ENCODE assay signal across 22 mouse cellular contexts in the genomic region with DNA sequence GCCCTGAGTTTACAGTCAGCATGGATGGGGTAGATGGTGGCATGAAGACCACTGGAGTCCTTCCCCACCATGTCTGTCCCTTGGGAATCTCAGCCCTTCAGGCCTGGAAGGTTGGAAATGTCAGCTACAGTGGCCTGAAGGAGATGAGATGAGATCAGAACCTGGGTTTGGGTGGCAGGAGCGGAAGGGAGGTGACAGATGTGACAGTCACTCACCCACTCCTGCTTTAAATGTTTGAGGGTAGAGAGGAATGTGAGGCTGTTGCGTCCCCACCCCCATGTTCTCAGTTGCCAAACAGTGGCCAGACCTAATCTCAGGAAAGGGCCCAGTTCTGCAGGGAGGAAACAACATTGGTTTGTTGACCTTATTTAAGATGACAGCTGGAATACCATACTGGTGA. TPM values are rescaled to one million over a fixed set of nuclear protein-coding genes. Genes with fewer than 3 reads are reported as not detected.
DNase-seq lines count a peak whose midpoint lies in the region; ATAC-seq and TF ChIP-seq lines count a peak whose summit lies in the region.
"Had no signal": no experiment of that assay in that cellular context is flagged by ENCODE, and none has a peak within 500 bp of the region (broad histone marks: within the 10 kb centered on the region; RNA-seq: fewer than 3 reads in every experiment).

No protein-coding gene starts in this region.

- no peak overlapping the region for H3K27ac ChIP-seq in intestine, embryonic 15.5 days
- H3K27ac ChIP-seq in intestine, postnatal 0 days (ENCODE audit: low read depth, low read length): no peak overlapping the region
- H3K27ac ChIP-seq in liver, embryonic 16.5 days (ENCODE audit: low read length): no peak overlapping the region
- no peak overlapping the region for H3K27ac ChIP-seq in stomach, postnatal 0 days (replicated peaks)
- H3K27ac ChIP-seq: embryonic facial prominence, embryonic 13.5 days; forebrain, embryonic 13.5 days; heart, embryonic 13.5 days; hindbrain, embryonic 12.5 days had no signal

- WGBS in intestine, embryonic 15.5 days: 59% methylated on average over 2 of the region's 2 CpGs
- 65% methylated on average over 2 of the region's 2 CpGs for WGBS in intestine, postnatal 0 days
- WGBS in liver, embryonic 16.5 days (ENCODE audit: insufficient replicate concordance): 53% methylated on average over 2 of the region's 2 CpGs
- WGBS in stomach, postnatal 0 days: 46% methylated on average over 2 of the region's 2 CpGs

- H3K36me3 ChIP-seq in intestine, embryonic 15.5 days: no peaks in the 10 kb centered on the region
- H3K36me3 ChIP-seq in intestine, postnatal 0 days (ENCODE audit: control insufficient read depth, insufficient read depth): no peaks in the 10 kb centered on the region
- H3K36me3 ChIP-seq in liver, embryonic 16.5 days (ENCODE audit: control insufficient read depth, insufficient read depth): no peaks in the 10 kb centered on the region
- no peaks in the 10 kb centered on the region for H3K36me3 ChIP-seq in stomach, postnatal 0 days (ENCODE audit: control insufficient read depth, insufficient read depth, low read length)
- H3K36me3 ChIP-seq: embryonic facial prominence, embryonic 13.5 days; heart, embryonic 13.5 days; hindbrain, embryonic 12.5 days had no signal

- ATAC-seq in intestine, embryonic 15.5 days: peak; percentile 34; the same call in 1 of the 2 replicates
- ATAC-seq in intestine, postnatal 0 days: no peak
- no peak for ATAC-seq in liver, embryonic 16.5 days (ENCODE audit: low read depth)
- ATAC-seq in stomach, postnatal 0 days (ENCODE audit: low FRiP score, low TSS enrichment): peak; percentile 51
- no peak for ATAC-seq in erythroblast, adult 5-6 weeks (replicated peaks; ENCODE audit: low FRiP score, poor library complexity, severe bottlenecking)
- ATAC-seq: forebrain, embryonic 13.5 days had no signal

- TF ChIP-seq EP300 in stomach, postnatal 0 days (optimal IDR thresholded peaks at IDR 0.05): no peak

- H3K9me3 ChIP-seq in intestine, embryonic 15.5 days: no peaks in the 10 kb centered on the region
- no peaks in the 10 kb centered on the region for H3K9me3 ChIP-seq in intestine, postnatal 0 days (ENCODE audit: control insufficient read depth)
- H3K9me3 ChIP-seq in liver, embryonic 16.5 days (replicated peaks; ENCODE audit: control insufficient read depth, low read length): no peaks in the 10 kb centered on the region
- H3K9me3 ChIP-seq in stomach, postnatal 0 days (ENCODE audit: control insufficient read depth, low read length): no peaks in the 10 kb centered on the region; the same call in 1 of the 2 replicates
- H3K9me3 ChIP-seq: embryonic facial prominence, embryonic 13.5 days; forebrain, embryonic 13.5 days; hindbrain, embryonic 12.5 days had no signal

- no peak overlapping the region for H3K9ac ChIP-seq in intestine, embryonic 15.5 days
- H3K9ac ChIP-seq in intestine, postnatal 0 days (ENCODE audit: low read depth, low read length): no peak overlapping the region
- no peak overlapping the region for H3K9ac ChIP-seq in liver, embryonic 16.5 days (ENCODE audit: low read depth, low read length)
- H3K9ac ChIP-seq in stomach, postnatal 0 days (ENCODE audit: low read length): no peak overlapping the region
- H3K9ac ChIP-seq: embryonic facial prominence, embryonic 13.5 days; forebrain, embryonic 13.5 days; heart, embryonic 13.5 days; hindbrain, embryonic 12.5 days had no signal

- TF ChIP-seq CTCF in intestine, postnatal 0 days (IDR thresholded peaks at IDR 0.05; ENCODE audit: low read depth): no peak
- TF ChIP-seq CTCF in stomach, postnatal 0 days (IDR thresholded peaks at IDR 0.05; ENCODE audit: low read depth): no peak

- H3K4me3 ChIP-seq in intestine, embryonic 15.5 days (replicated peaks): no peak overlapping the region
- no peak overlapping the region for H3K4me3 ChIP-seq in intestine, postnatal 0 days (ENCODE audit: low read depth, low read length)
- no peak overlapping the region for H3K4me3 ChIP-seq in liver, embryonic 16.5 days (ENCODE audit: low read depth, low read length)
- H3K4me3 ChIP-seq in stomach, postnatal 0 days (ENCODE audit: low read depth, low read length): no peak overlapping the region
- H3K4me3 ChIP-seq: embryonic facial prominence, embryonic 13.5 days; forebrain, embryonic 13.5 days; heart, embryonic 13.5 days; hindbrain, embryonic 12.5 days had no signal

- H3K27me3 ChIP-seq in intestine, embryonic 15.5 days (replicated peaks): no peaks in the 10 kb centered on the region
- no peaks in the 10 kb centered on the region for H3K27me3 ChIP-seq in intestine, postnatal 0 days (replicated peaks; ENCODE audit: control insufficient read depth, insufficient read depth, low read length)
- H3K27me3 ChIP-seq in liver, embryonic 16.5 days (ENCODE audit: control insufficient read depth, insufficient read depth, low read depth, low read length): no peaks in the 10 kb centered on the region
- no peaks in the 10 kb centered on the region for H3K27me3 ChIP-seq in stomach, postnatal 0 days (ENCODE audit: control insufficient read depth, insufficient read depth, low read length)
- H3K27me3 ChIP-seq: embryonic facial prominence, embryonic 13.5 days; forebrain, embryonic 13.5 days; heart, embryonic 13.5 days; hindbrain, embryonic 12.5 days had no signal

- DNase-seq in liver: no peak
- peak; percentile 45 for DNase-seq in Muller cell, postnatal 12 days (ENCODE audit: inconsistent ontology term)
- DNase-seq in stomach, postnatal 0 days (ENCODE audit: low spot score): no peak
- DNase-seq: adrenal gland, adult 2 months; adrenal gland, postnatal 25 days; B cell, adult 2 months; cerebellum, adult 18-20 months; cerebellum, adult 9-11 months; cerebellum, postnatal 36 days; gastrocnemius, postnatal 36 days; heart, adult 11 months; heart, postnatal 4 days had no signal

- no peaks in the 10 kb centered on the region for H3K4me1 ChIP-seq in intestine, embryonic 15.5 days (replicated peaks)
- H3K4me1 ChIP-seq in intestine, postnatal 0 days (replicated peaks; ENCODE audit: control insufficient read depth, insufficient read depth, low read length): no peaks in the 10 kb centered on the region
- no peaks in the 10 kb centered on the region; the same call in 1 of the 2 replicates for H3K4me1 ChIP-seq in liver, embryonic 16.5 days (ENCODE audit: control insufficient read depth, low read depth, low read length)
- H3K4me1 ChIP-seq in stomach, postnatal 0 days (replicated peaks; ENCODE audit: control insufficient read depth, insufficient read depth): no peaks in the 10 kb centered on the region
- H3K4me1 ChIP-seq: forebrain, embryonic 13.5 days; hindbrain, embryonic 12.5 days had no signal

- H3K4me2 ChIP-seq in intestine, embryonic 15.5 days (replicated peaks): no peak overlapping the region
- no peak overlapping the region for H3K4me2 ChIP-seq in intestine, postnatal 0 days (replicated peaks; ENCODE audit: low read depth)
- H3K4me2 ChIP-seq in liver, embryonic 16.5 days (ENCODE audit: low read depth, low read length): 0 out of 2 replicates have a peak overlapping the region, but pooled peaks have one; percentile 13
- no peak overlapping the region for H3K4me2 ChIP-seq in stomach, postnatal 0 days (replicated peaks; ENCODE audit: low read depth)
- H3K4me2 ChIP-seq: embryonic facial prominence, embryonic 13.5 days; forebrain, embryonic 13.5 days; heart, embryonic 13.5 days; hindbrain, embryonic 12.5 days had no signal

RNA-seq across cellular contexts. Expression of a gene that starts 21.2 kb away (rescaled TPM):
- 2.1 and 2.5 TPM in 2 replicates for polyA plus RNA-seq in intestine, embryonic 15.5 days (2015; fragmentation: Nextera tagmentation; extraction: Ambion mirVana)
- 1.1 and 1.4 TPM in 2 replicates for polyA plus RNA-seq in intestine, postnatal 0 days (2015; fragmentation: Nextera tagmentation; extraction: Ambion mirVana)
- 0.58 and 0.63 TPM in 2 replicates for polyA plus RNA-seq in liver, embryonic 16.5 days (2015; fragmentation: Nextera tagmentation; extraction: Ambion mirVana)
- 1.5 and 2.4 TPM in 2 replicates for polyA plus RNA-seq in stomach, postnatal 0 days (2015; fragmentation: Nextera tagmentation; extraction: Ambion mirVana)
- 18.1 and 25.9 TPM in 2 replicates for total RNA-seq in erythroblast, adult 5-6 weeks (2015; ENCODE audit: low replicate concordance)
- 29.7 and 31.4 TPM in 2 replicates for total RNA-seq in erythroblast, adult 5-6 weeks (2017; ENCODE audit: low replicate concordance)

RNA-seq across cellular contexts. Expression of a gene that starts 41.1 kb away (rescaled TPM):
- polyA plus RNA-seq in intestine, embryonic 15.5 days (2015; fragmentation: Nextera tagmentation; extraction: Ambion mirVana): 1.2 and 1.4 TPM in 2 replicates
- polyA plus RNA-seq in intestine, postnatal 0 days (2015; fragmentation: Nextera tagmentation; extraction: Ambion mirVana): 0.52 and 0.55 TPM in 2 replicates
- polyA plus RNA-seq in liver, embryonic 16.5 days (2015; fragmentation: Nextera tagmentation; extraction: Ambion mirVana): 5.6 and 5.8 TPM in 2 replicates
- polyA plus RNA-seq in stomach, postnatal 0 days (2015; fragmentation: Nextera tagmentation; extraction: Ambion mirVana): 0.49 and 0.53 TPM in 2 replicates
- not detected in 2 replicates for total RNA-seq in erythroblast, adult 5-6 weeks (2015; ENCODE audit: low replicate concordance)
- not detected in 2 replicates for total RNA-seq in erythroblast, adult 5-6 weeks (2017; ENCODE audit: low replicate concordance)
- total RNA-seq: gastrocnemius, adult 8-10 months; heart, postnatal 4 days had no signal
- polyA plus RNA-seq: adrenal gland, adult 2 months; forebrain, embryonic 13.5 days; heart, postnatal 0 days had no signal

RNA-seq across cellular contexts. Expression of a gene that starts 54.5 kb away (rescaled TPM):
- polyA plus RNA-seq in intestine, embryonic 15.5 days (2015; fragmentation: Nextera tagmentation; extraction: Ambion mirVana): 0.21 TPM in 1 of 2 replicates, not detected in the other
- 0.12 and 0.33 TPM in 2 replicates for polyA plus RNA-seq in intestine, postnatal 0 days (2015; fragmentation: Nextera tagmentation; extraction: Ambion mirVana)
- not detected in 2 replicates for polyA plus RNA-seq in liver, embryonic 16.5 days (2015; fragmentation: Nextera tagmentation; extraction: Ambion mirVana)
- polyA plus RNA-seq in stomach, postnatal 0 days (2015; fragmentation: Nextera tagmentation; extraction: Ambion mirVana): 0.08 TPM in 1 of 2 replicates, not detected in the other
- not detected in 2 replicates for total RNA-seq in erythroblast, adult 5-6 weeks (2015; ENCODE audit: low replicate concordance)
- not detected in 2 replicates for total RNA-seq in erythroblast, adult 5-6 weeks (2017; ENCODE audit: low replicate concordance)
- polyA plus RNA-seq: forebrain, embryonic 13.5 days; heart, embryonic 13.5 days; hindbrain, embryonic 12.5 days had no signal

Comparison
In these comparisons a context has a peak if more than half of its experiments do, and no peak if none do; other contexts are left out.
1. ATAC-seq: peak in intestine, embryonic 15.5 days (single experiment) and stomach, postnatal 0 days (single experiment); none in intestine, postnatal 0 days (single experiment), liver, embryonic 16.5 days (single experiment) and erythroblast, adult 5-6 weeks (single experiment).